Mouse (Mus musculus) embryonic facial prominence, embryonic 10.5 days (tissue): ENCODE measurements at regions not wholly inside any gene's neighbourhood (a gene's known extent, or its start where the extent isn't known, plus 50 kb on each side); places are given as distances from the start of the nearest gene placed in this dataset.

Experiments used
- DNase-seq: peaks from one replicate; pipeline ENCODE4 v3.0.0-alpha.2; 2017; ENCODE audit warnings: low spot score
- H3K27ac ChIP-seq: fragments of 300-500 bp; sonication (generic); replicated peaks from 2 replicates; pipeline ENCODE4 v1.5.1; 2016; ENCODE audit warnings: mild to moderate bottlenecking
- H3K27me3 ChIP-seq: fragments of 300-500 bp; sonication (generic); replicated peaks from 2 replicates; pipeline ENCODE4 v1.6.1; 2016; ENCODE audit warnings: low read depth, mild to moderate bottlenecking; ENCODE audit not compliant: poor library complexity, severe bottlenecking
- H3K36me3 ChIP-seq: fragments of 300-500 bp; sonication (generic); replicated peaks from 2 replicates; pipeline ENCODE4 v1.6.1; 2016; ENCODE audit warnings: mild to moderate bottlenecking, moderate library complexity
- H3K4me1 ChIP-seq: fragments of 300-500 bp; sonication (generic); 2 replicates; pipeline ENCODE4 v1.6.1; 2016
- H3K4me3 ChIP-seq: fragments of 300-500 bp; sonication (generic); 2 replicates; pipeline ENCODE4 v1.5.1; 2016; ENCODE audit warnings: mild to moderate bottlenecking, moderate library complexity
- H3K9me3 ChIP-seq: fragments of 300-500 bp; sonication (generic); 2 replicates; pipeline ENCODE4 v1.6.1; 2016; ENCODE audit warnings: mild to moderate bottlenecking
- WGBS: fragments of 180-500 bp; shearing (Covaris S2); methylation state at CpG from one replicate; pipeline ENCODE4 v1.1.7; 2016; 5-methylcytosine and 5-hydroxymethylcytosine counted together

DNA sequence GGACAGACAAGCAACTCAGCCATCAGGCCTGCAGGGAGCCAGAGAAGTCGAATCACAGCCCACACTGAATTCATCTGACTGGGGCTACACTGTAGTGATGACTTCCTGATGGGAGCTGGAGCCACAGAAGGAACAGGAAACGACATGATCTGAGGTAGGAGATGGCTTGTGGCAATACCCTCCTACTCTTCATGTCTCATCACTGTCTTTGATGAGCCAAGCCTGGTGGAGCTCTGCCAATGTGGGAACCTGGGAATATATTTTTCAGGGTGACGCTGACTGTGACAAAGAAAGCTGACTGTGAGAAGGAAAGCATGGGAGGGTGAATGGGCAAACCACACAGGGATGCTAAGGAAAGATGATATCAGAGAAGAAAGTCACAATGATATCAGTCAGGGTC is 67.6 kb upstream of the Alk start:
- Histone ChIP-seq H3K36me3 (no peaks in the 10 kb centered on the region), H3K4me1 (no peaks in the 10 kb centered on the region), H3K27ac (no peak overlapping the region), H3K9me3 (no peaks in the 10 kb centered on the region), H3K27me3 (no peaks in the 10 kb centered on the region), H3K4me3 (no peak overlapping the region)
- no peak for DNase-seq
- WGBS, result 73% methylated on average over 3 of the region's 3 CpGs

DNA sequence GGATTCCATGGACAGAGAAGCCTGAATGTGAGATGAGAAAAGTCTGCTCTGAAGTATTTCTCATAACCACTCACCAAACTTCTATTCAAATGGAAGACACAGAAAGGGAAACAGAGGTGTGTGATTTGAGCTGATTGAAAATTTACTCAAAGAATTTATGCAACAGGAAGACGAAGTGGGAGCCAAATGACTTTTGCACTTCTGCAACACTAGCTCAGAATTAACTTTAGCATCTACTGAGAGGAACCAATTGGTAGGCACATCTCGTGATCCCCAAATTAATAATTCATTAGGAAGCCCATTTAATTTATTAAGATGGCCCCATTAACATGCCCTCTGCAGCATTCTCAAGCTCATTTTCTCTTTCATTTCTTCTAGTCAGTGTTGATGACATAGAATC is 62.5 kb upstream of the Alk start:
- WGBS, result 76% methylated on average over 2 of the region's 2 CpGs
- Histone ChIP-seq H3K27ac (no peak overlapping the region), H3K27me3 (no peaks in the 10 kb centered on the region), H3K4me3 (no peak overlapping the region), H3K36me3 (no peaks in the 10 kb centered on the region), H3K4me1 (no peaks in the 10 kb centered on the region), H3K9me3 (no peaks in the 10 kb centered on the region)
- DNase-seq, result no peak

DNA sequence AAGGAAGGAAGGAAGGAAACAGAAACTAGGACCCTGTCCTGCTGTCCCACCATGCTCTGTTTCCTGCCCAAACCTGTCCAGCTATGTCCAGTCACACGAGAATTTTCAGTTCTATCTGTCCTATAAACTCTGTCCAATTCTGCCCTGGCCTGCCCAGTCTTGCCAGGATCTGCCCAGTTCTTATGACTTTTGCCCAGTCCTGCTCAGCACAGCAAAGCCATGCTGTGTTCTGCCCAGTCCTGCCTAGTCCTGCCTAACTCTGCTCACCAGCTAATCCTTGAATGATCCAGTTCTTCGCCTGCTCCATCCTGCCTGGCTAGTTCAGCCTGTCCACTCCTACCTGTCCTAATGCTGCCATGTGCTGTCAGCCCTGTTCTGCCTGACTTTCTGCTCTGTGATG is 57.3 kb upstream of the Alk start:
- no peak overlapping the region for H3K4me3 ChIP-seq
- H3K4me1 ChIP-seq, result peaks cover 14% of the 10 kb centered on the region
- H3K9me3 ChIP-seq, result no peaks in the 10 kb centered on the region
- DNase-seq, result peak; percentile 18
- H3K27me3 ChIP-seq, result no peaks in the 10 kb centered on the region
- no peaks in the 10 kb centered on the region for H3K36me3 ChIP-seq
- WGBS, result 75% methylated on average over 2 of the region's 2 CpGs
- H3K27ac ChIP-seq, result no peak overlapping the region

DNA sequence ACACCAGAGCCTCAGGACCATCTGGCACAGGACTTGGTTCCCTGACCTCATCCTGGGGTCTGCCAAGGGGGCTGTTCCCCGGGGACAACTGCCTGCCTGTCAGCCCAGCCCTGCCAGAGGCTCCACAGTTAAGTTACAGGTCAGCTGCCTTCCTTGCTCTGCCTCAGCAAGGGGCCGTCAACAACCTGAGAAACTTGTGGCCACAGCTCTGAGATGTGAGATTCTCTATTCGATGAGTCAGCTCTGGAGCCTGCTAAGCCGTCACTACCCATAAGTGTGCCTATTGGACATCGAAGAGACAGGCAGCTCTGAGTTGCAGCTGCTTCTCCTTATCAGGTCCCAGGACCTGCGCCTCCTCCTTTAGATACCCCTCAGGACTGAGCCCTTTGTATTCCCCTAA is 54.3 kb upstream of the Alk start:
- H3K27ac ChIP-seq, result no peak overlapping the region
- H3K36me3 ChIP-seq, result no peaks in the 10 kb centered on the region
- H3K4me1 ChIP-seq, result peaks cover 14% of the 10 kb centered on the region
- H3K4me3 ChIP-seq, result no peak overlapping the region
- H3K9me3 ChIP-seq, result no peaks in the 10 kb centered on the region
- H3K27me3 ChIP-seq, result no peaks in the 10 kb centered on the region
- WGBS, result 63% methylated on average over 6 of the region's 6 CpGs
- DNase-seq, result peak; percentile 12

DNA sequence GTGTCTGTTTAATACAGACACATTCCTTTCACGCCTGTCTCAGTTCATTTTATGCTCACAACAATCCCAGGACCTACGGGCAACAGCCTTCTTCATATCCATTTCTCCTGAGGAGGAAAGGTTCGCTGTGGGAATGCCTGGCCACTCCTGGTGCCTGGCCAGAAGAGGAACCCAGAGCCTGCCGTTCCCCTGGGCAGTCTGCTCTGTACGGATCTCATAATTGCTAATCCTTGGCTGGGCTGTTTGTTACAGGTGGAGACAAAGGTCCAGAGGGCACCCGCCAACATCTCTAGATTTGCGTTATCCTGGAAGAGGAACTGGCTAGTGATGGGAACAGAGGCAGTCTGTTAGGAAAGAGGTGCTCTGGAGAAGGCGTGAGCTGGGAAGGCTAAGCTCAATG is 53.4 kb upstream of the Alk start:
- Histone ChIP-seq H3K9me3 (no peaks in the 10 kb centered on the region), H3K4me3 (no peak overlapping the region), H3K27me3 (no peaks in the 10 kb centered on the region), H3K36me3 (no peaks in the 10 kb centered on the region), H3K4me1 (peaks cover 14% of the 10 kb centered on the region), H3K27ac (no peak overlapping the region)
- 55% methylated on average over 8 of the region's 8 CpGs for WGBS
- DNase-seq, result no peak
